Mouse (Mus musculus): ENCODE results near the gene Lrig2.

DNA sequence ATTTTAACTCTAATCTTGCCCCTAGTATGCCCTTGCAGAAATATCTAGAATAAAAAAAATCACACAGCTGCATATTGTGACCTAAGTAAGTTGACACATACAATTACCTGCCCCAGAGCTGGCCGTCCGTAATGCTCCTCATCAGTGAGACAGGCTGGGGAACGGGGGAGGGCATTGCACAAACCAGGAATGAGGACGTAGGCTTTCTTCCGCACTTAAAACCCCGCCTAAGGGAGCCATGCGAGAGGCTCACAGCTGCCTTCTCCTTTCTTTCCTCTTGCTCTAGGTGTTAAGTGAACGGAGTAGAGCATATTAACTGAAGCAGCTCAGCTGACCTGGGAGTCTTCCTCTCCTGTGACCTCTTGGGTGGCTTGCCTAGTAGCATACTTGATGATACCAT, 149.9 kb downstream of the Lrig2 start:
- TF ChIP-seq ZC3H11A (IDR thresholded peaks at IDR 0.05; ENCODE audit: borderline replicate concordance, low read depth, low read length), result no peak
- TF ChIP-seq HCFC1 (IDR thresholded peaks at IDR 0.05; ENCODE audit: borderline replicate concordance, insufficient read depth, low read length), result no peak
- TF ChIP-seq MAFK (IDR thresholded peaks at IDR 0.05; ENCODE audit: insufficient read depth, low read depth, low read length), result no peak
- TF ChIP-seq CHD2 (IDR thresholded peaks at IDR 0.05; ENCODE audit: low read depth, low read length), result no peak
